Mouse (Mus musculus): ENCODE results near the gene Pde4c.

Gene Pde4c

DNA sequence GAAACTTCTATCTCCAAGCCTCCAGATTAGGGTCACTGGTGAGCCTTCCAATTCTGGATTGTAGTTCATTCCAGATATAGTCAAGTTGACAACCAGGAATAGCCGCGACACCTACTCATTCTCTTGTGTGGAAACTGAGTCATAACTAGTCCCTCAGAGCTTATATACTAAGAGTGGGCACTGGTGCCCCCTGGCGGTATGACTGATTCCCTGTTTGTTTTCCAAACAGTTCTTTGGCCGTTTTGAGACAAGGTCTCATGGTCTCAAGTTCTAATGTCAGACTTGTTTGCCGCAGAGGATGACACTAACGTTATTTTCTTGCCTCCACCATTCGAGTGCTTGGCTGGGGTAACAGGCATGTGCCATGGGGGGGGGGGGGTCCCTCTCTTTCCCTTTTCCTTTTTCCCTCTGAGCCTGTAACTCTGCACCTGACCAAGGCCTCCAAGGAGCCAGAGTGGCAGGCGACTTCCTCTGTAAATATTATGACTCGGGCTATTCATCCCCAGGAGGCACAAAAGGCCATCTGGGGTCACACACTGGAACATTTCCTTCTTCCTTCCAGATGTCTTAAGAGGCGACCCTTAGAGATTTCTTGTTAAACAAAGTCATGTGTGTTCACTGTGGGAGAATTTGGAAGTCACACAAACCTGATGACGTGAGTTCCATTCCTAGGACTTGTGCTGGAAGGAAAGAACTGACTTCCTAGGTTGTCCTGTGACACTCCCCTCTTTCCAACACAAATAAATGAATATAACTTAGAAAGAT is 28.7 kb downstream of the Pde4c start:
- DNase-seq (ENCODE audit: low read depth, low spot score), result peak; percentile 84

DNA sequence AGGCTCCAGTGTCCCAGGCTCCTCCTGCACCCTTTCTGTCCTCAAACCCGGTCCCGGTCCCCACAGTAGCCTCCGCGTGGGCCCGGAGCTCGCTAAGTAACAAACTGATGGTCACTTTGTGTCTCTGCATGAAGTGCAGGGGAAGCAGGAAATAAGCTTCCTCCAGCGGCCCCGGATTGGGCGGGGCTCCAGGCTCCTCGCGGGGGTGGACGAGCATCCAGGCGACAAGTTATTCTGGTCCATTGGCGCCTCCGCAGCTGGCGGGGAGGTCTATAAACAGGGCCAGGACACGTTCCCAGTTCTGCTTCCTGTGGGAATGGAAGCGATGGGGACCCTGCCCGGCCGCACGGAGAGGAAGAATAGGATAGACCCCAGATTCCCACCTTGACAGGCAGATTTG is 29.6 kb downstream of the Pde4c start:
- peak; percentile 82 for DNase-seq (ENCODE audit: low read depth, low spot score)

DNA sequence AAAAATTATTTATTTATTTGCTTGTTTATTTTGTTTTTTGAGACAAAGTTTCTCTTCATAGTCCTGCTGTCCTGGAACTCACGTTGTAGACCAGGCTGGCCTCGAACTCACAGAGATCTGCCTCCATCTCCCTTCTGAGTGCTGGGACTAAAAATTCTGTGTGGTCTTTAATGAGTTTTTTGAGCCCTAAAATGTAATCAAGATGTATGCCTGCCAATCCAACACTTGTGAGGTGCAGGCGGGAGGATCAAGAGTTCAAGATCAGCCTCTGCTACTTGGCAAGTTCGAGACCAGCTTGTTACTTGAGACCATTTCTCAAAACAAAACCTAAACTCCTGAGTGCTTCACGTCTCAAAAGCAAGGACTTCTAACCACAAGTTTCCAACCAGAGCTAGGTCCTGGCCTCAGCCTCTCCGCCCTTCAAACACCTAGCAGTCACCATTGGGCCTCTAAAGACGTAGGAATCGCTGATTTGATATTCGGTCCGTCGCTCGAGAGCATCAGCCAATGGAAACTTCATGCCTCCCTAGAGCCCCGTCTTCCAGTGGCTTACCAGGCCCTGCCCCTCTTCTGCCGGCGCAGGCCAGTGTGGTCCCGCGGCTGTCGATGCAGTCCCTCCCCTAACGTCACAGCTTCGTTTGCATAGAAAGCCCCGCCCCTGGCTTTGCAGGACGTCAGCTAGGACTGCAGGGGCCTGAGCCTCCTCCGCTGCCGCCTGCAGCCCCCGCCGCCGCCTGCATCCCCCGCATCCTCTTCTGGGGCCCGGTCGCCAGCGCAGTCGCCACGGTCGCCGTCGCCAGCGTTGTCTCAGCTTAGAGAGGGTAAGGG is 30.7 kb downstream of the Pde4c start, which contains the start of gene Rab3a:
Gene Rab3a (plus strand): TSS at position 637 of the 828 bp plus-strand sequence.
- peak; percentile 99 for DNase-seq (ENCODE audit: low read depth, low spot score)

DNA sequence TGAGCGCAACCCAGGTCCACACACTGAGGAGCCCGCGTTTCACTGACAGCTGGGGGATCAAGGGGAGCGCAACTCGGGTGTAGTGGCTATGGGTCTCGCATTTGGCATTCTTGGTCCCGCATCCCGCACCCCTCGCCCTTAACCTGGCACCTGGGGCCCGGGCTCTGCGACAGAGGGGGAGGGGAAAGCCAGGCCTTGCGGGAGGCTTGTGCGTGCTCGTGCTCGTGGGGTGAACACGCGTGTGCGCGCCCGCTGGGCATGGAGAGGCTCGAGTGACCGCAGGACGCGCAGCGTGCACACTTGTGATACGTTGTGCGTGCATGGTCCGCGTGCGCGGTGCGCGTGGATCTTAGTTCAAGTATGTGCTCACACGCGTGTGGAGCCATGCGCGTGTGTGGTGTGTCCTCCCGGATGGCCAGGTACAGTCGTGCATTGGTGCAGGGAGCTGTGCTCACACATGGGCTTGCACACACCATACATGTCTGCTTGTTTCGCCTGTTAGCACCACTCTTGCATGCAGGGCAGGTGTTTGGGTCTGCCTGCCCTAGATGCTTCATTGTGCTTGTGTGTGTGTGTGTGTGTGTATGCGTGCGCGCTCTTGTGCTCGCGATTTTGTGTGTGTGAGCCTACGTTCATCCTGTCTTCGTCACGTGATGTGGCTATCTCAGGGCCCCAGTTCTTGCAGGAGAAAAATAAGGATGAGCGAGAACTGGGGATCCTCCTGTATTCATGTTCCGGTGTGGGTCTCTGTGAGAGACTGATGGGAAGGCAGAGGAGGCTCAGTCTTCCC is 31.5 kb downstream of the Pde4c start:
- DNase-seq (ENCODE audit: low read depth, low spot score), result peak; percentile 50

DNA sequence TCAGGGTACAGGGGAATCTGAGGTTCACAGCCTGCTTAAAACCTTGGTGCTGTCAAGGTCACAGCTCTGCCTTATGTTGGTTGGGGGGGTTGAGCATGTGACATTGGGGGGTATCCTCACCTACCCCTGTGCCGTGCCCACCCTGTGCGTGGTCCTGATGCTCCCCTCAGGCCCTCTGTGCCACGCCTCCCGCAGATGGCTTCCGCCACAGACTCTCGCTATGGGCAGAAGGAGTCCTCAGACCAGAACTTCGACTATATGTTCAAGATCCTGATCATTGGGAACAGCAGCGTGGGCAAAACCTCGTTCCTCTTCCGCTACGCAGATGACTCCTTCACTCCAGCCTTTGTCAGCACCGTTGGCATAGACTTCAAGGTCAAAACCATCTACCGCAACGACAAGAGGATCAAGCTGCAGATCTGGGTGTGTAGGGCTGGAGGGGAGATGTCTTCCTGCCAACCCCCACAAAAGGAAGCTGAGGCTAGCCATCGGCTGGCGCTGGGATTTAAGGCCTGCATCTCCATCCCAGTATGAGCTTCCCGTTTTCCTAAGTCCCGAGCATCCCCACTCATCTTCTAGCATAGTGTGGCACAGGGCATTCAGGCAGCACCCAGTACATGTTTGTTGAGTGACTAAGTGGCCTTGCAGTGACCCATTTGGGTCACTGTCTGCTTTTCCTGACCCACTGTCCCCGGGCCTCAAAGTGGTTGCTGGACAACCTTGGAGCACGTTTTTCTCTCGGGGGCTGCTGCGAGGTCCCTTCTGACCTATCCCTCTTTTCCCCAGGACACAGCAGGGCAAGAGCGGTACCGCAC is 32.3 kb downstream of the Pde4c start:
- no peak for DNase-seq (ENCODE audit: low read depth, low spot score)

DNA sequence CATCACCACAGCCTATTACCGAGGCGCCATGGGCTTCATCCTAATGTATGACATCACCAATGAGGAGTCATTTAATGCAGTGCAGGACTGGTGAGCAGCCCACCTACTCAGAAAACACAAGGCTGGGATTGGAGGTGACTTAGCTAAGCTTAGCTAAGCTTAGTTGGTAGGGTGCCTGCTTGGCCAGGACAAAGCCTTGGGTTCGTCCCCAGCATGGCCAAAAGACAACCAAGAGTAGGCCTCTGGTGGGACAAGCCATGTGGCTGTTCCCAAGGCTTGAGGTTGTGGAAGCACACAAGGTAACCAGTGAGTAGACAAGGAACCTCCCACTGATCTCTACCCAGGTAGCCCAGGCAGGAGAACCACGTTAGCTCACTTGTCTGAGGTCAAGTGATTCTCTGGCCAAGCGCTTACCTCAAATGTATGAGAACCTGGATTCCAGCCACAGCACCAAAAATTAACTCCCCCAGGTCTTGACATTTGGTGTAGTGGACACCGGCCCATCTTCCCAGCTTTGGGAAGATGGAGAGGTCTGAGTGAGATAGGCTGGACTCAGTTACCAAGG is 33.0 kb downstream of the Pde4c start:
- DNase-seq (ENCODE audit: low read depth, low spot score), result no peak

DNA sequence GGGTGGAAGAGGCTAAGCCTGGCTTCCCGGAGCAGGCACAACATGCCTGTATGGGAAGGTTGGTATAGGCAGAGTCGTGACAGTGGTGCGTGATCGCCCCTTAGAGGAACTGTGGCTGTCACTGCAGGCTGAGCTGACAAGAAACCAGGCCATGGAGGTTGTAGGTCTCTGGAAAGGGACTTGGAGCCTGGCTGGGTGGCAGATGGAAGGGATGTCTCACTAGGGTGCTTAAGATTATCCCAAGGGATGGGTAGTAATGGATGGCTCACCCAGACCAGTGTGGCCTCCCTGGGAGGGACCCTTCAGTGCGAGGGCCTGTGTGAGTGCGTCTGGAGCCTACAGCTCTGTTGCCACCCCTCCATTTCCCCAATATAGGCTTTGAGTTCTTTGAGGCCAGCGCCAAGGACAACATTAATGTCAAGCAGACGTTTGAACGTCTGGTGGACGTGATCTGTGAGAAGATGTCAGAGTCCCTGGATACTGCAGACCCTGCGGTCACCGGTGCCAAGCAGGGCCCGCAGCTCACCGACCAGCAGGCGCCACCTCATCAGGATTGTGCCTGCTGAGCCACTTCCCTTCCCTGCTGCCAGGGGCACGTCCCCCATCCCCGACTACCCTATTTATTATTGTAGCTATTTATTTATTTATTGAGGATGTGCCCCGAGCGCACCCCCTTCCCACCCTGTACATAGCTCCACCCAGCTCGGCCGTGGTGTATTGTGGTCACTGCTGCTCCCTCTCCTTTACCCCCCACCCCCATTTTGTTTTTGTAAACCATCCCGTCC is 34.2 kb downstream of the Pde4c start:
- DNase-seq (ENCODE audit: low read depth, low spot score), result peak; percentile 63

DNA sequence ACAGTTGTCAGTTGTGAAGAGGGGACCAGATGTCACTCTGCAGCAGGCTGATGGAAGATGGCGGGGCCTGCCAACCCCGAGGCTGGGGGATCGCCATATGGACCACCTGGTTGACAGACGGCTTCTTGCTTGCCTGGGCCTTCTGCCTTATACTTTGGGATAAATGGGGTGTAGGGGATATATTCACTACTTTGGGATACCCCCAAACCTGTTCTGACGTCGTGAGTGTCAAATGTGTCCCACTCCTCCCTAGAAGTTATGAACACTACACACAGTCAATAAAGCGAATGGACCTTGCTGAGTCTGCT is 34.7 kb downstream of the Pde4c start:
- no peak for DNase-seq (ENCODE audit: low read depth, low spot score)

DNA sequence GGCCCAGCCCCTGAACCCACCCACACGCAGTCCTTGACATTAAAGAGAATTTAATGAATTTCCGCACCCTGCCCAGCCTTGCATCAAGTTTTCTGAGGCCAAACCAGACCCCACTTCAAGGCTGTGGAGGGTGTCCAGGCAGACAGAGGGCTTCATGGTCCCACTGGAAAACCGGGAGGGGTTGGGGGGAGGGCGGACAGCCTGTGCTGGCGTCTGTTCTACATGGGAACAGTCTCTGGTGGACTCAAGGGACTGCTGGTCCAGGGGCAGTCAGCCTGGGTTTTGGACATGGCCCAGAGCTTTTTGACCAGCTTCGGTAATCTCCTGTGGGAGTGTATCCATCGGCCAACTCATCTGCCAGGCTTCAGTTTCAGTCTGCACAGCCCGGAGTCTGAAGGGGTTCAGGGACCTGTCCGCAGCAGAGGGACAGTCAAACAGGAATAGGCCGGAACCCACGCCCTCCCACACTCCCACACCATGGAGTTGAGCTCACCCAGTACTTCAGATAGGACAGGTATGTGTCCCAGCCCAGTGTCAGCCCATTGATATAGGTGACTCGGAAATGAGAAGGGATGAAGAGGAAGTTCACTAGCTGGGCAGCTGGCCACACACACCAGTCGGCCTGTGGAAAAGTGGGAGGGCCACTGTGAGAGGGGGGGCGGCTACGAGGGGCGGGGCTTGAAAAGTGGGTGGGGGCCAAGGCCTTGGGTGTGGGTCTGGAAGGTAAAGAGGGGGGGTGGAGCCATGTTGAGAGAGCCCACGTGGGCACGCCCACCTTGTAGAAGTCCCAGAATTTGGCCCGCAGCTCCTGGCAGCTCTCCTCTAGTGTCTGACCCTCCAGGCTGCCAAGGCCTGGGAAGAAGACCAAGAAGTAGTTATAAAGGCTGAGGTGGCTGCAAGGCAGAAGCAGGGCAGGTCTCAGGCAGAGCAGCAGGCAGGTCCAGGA is 35.4 kb downstream of the Pde4c start:
- no peak for DNase-seq (ENCODE audit: low read depth, low spot score)

DNA sequence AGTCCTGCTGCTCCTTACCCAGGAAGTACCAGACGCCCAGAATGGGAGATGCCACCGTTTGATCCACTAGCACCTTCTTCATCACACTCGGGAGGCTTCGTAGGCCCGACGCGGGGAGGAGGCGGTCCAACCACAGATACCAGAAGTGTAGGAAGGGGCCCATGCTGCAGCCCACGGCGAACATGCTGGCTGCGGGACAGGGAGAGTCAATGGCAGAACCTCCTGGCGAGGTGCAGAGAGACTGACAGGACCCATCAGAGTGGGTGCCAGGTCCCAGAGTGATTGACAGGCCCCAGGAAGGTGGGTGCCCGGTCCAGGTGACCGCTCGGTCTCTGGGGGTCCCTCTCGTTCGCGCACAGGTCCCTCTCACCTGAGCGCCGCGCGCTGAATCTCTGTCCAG is 36.8 kb downstream of the Pde4c start:
- DNase-seq (ENCODE audit: low read depth, low spot score), result peak; percentile 60

DNA sequence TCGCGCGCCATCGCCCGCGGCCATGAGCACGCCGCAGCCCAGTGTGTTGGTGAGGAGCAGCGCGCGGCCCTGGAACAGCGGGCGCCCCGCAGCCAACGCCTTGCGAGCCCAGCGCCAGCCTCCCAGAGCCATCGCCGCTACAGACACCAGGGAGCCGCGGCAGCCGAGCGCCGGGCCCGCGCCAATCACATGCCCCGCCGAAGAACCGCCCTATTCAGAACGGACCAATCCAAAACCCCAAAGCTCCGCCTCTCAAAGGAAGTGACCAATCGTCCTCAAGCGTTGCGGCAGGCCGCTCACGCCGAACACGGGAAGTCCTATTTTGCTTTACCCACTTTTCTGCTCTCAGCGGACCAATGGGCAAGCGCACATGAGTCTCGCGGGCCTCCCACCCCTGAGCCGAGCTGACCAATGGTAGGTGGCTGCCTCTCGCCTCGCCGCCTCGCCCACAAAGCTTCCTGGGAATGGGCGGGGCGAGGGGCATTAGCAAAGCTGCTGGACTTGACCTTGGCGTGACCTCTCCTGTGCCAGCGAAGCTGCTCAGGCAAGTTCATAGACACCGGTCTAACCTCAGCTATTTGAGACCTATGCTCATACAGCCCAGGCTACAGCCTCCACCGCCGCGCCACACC is 37.4 kb downstream of the Pde4c start, which contains the start of gene Mpv17l2:
Gene Mpv17l2 (minus strand): TSS at position 172 of the 632 bp plus-strand sequence.
- peak; percentile 99 for DNase-seq (ENCODE audit: low read depth, low spot score)

DNA sequence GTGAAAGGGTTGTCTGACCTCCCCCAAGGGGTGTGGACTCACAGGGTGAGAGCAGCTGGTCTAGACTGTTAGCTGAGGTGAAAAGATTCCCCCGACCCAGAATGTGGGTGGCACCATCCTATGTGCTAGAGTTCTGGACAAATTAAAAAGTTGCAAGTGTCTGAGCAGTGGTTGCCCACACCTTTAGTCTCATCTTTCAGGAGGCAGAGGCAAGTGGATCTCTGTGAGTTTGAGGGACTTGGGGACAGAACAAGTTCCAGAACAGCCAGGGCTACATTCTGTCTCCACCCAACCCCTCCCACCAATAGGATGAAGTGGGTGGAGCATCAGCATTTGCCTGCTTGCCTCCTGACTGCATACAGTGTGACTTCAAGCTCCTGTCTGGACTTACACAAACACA is 38.6 kb downstream of the Pde4c start:
- DNase-seq (ENCODE audit: low read depth, low spot score), result peak; percentile 63

DNA sequence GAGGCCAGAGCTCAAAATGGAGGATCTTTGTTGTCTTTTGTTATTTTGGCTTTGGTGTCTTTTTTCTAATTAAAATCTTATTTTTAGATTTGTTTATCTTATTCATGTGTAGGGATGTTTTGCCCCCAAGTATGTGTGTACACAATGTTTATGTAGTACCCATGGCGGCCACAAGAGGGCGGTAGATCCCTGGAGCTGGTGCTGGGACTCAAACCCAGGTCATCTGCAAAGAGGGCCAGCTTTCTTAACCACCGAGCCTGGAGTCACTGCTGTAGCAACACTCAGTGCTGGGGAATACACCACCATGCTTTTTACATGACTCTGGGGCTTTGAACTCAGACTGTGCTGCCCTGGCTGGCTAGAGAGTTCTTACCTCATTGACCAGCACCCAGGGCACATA is 39.8 kb downstream of the Pde4c start:
- peak; percentile 80 for DNase-seq (ENCODE audit: low read depth, low spot score)

DNA sequence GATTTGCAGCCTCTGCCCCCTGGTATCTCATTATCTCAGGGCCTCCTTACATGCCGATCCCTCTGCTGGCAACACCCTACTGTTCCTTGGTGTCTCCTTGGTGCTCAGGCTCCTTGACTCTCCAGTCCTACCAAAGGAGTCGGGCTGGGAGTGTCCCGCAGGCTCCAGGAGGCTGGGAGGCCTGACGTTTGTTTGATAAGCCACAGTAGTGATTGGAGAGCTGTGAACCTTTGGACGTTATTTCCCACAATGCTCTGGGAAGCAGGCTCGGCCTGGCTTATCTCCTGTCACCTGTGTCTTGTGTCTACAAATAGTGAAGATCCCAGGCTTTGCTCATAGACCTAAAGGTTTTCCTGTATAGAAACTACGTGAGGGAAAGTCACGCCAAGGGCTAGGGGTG is 40.5 kb downstream of the Pde4c start:
- DNase-seq (ENCODE audit: low read depth, low spot score), result no peak

DNA sequence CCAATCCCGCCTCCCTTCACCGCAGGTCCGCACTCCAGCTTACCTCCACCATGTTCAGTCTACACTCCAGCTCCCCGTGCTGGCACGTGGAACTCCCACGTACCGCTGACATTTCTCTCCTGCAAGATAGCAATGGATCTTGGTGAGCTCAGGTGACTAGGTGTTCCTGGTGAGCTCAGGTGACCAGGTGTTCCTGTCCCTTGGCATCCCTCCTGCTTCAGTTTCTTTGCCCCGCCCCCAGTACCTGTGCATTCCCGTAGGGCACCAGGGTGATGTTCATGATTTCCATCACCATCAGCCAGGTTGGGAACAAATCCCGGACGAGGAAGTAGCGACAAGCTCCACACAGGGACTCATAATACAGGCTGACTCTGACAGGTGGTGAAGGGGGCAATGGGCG is 41.2 kb downstream of the Pde4c start:
- no peak for DNase-seq (ENCODE audit: low read depth, low spot score)

DNA sequence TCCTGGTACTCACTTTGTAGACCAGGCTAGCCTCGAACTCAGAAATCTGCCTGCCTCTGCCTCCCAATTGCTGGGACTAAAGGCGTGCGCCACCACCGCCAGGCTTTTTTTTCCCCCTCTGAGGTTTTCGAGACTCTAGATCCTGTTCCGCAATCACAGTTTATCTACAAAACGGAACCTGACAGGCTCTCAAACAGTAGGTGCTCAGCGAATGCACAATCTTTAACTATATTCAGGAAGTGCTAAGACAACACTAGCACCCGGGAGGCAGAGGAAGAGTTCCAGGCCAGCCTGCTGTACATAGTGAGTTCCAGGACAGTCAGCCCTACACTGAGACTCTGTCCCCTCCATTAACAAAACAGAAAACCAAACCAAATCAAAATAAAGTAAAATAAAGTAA is 41.8 kb downstream of the Pde4c start:
- DNase-seq (ENCODE audit: low read depth, low spot score), result peak; percentile 72

DNA sequence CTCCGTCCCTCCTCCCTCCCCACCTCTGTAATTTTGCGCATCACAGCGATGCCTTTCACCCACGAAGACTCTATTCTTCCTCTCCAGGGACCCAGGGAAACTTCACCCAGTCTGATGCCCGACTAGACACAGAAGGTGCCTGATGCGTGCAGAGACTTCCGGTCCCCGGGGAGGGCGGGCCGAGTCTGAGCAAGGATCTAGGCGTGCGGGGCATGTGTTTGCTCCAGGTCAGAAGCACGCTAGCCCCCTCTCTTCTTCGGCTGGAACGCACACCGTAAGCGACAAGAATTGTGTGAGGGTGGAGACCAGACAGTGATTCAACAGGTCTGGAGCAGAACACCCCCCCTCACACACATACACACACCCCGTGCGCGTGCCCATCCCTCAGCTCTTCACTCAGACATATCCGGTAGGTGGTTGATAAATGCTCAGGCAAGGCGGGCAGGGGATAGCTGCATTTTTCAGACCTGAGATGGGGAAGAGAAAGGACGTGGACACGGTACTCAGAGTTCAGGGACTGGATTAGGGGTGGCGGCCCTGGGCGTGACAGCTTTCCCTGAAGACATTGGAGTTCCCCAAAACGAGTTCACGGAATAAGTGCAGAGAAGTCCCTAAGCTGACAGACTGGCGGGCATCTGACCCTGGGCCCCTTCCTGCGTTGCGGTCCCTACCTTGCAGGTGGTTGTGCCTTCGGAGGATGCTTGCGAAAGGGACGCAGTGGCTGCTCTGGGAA is 42.5 kb downstream of the Pde4c start:
- peak; percentile 88 for DNase-seq (ENCODE audit: low read depth, low spot score)
